Mouse (Mus musculus) gastrocnemius, postnatal 25 days (tissue): ENCODE results near the gene Ptpn13. TPM values are rescaled to one million over a fixed set of nuclear protein-coding genes. Genes with fewer than 3 reads are reported as not detected.

Experiments used
- DNase-seq: peaks from one replicate; pipeline ENCODE4 v3.0.0; 2022
- total RNA-seq, 2 experiments: library from RNA; stranded (reverse); gene quantifications; 1 replicate in 1 of 2; 2 replicates in 1 of 2; pipeline ENCODE4 v1.2.3; 2021

Ptpn13 gene
- total RNA-seq, 2 experiments from 2014 or later = 2.5 to 2.7 TPM

GRCm38 (mm10) chr5:103518797-103519468, 93.9 kb downstream of the Ptpn13 start:
- DNase-seq = no peak

- no peak for DNase-seq
These were observed 97.4 kb downstream of the Ptpn13 start for GRCm38 (mm10) chr5:103522371-103522770.

- DNase-seq = no peak
These were observed 101.9 kb downstream of the Ptpn13 start for GRCm38 (mm10) chr5:103526668-103527436.

- DNase-seq = no peak
These were observed 102.4 kb downstream of the Ptpn13 start for GRCm38 (mm10) chr5:103527437-103527718.

- DNase-seq = no peak
These were observed 105.2 kb downstream of the Ptpn13 start for GRCm38 (mm10) chr5:103530214-103530613.

GRCm38 (mm10) chr5:103532841-103533390, 107.9 kb downstream of the Ptpn13 start:
- DNase-seq = no peak

- no peak for DNase-seq
These were observed 109.5 kb downstream of the Ptpn13 start for GRCm38 (mm10) chr5:103534454-103534853.

GRCm38 (mm10) chr5:103537429-103537828, 112.4 kb downstream of the Ptpn13 start:
- no peak for DNase-seq

- DNase-seq = no peak
These were observed 115.6 kb downstream of the Ptpn13 start for GRCm38 (mm10) chr5:103540612-103541011.

GRCm38 (mm10) chr5:103541136-103541535, 116.1 kb downstream of the Ptpn13 start:
- no peak for DNase-seq

GRCm38 (mm10) chr5:103541542-103541941, 116.5 kb downstream of the Ptpn13 start:
- no peak for DNase-seq

GRCm38 (mm10) chr5:103545381-103546000, 120.5 kb downstream of the Ptpn13 start:
- DNase-seq = no peak

GRCm38 (mm10) chr5:103554769-103555168, 129.8 kb downstream of the Ptpn13 start:
- no peak for DNase-seq

GRCm38 (mm10) chr5:103560546-103560945, 135.6 kb downstream of the Ptpn13 start:
- DNase-seq = no peak

- no peak for DNase-seq
These were observed 143.0 kb downstream of the Ptpn13 start for GRCm38 (mm10) chr5:103568034-103568433.

- DNase-seq = no peak
These were observed 144.5 kb downstream of the Ptpn13 start for GRCm38 (mm10) chr5:103569446-103569845.

GRCm38 (mm10) chr5:103579680-103580420, 154.9 kb downstream of the Ptpn13 start:
- DNase-seq = no peak

- DNase-seq = no peak
These were observed 162.2 kb downstream of the Ptpn13 start for GRCm38 (mm10) chr5:103587219-103587618.

GRCm38 (mm10) chr5:103591846-103592245, 166.9 kb downstream of the Ptpn13 start:
- DNase-seq = no peak

GRCm38 (mm10) chr5:103592706-103593105, 167.7 kb downstream of the Ptpn13 start:
- no peak for DNase-seq

- no peak for DNase-seq
These were observed 168.6 kb downstream of the Ptpn13 start for GRCm38 (mm10) chr5:103593575-103593974.
